Mouse (Mus musculus): ENCODE results near the gene Ccm2l. TPM values are rescaled to one million over a fixed set of nuclear protein-coding genes. Genes with fewer than 3 reads are reported as not detected.

Ccm2l gene
- polyA plus RNA-seq, 1 experiment from 2014 or later, result 2.3 TPM

DNA sequence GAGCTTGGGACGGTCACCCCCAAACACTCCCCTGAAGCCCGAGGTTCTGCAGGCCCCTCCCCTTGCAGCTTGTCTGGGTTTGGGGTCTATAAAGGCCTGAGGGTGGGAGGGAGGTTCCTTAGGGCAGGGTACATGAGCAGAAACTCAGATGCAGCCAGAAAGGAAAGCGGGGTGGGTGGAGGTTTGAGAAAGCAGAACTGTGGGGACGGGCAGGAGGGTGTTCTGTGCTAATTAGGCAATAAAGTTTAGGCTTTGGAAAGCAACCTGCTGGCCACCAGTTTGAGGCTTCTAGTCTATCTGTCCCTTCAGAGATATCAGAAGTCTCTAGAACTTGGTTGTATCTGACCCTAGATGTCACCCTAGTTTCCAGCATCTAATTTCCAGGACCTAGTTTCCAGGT lies 7.4 kb upstream of the Ccm2l start:
- no peaks in the 10 kb centered on the region for H3K4me1 ChIP-seq (ENCODE audit: control insufficient read depth, insufficient read depth, low read length)
- no peaks in the 10 kb centered on the region for H3K9me3 ChIP-seq (ENCODE audit: control insufficient read depth, low read depth, low read length)
- H3K4me3 ChIP-seq (ENCODE audit: low read depth, low read length), result no peak overlapping the region
- H3K27me3 ChIP-seq (ENCODE audit: control insufficient read depth, insufficient read depth, low read length), result no peaks in the 10 kb centered on the region
- H3K27ac ChIP-seq (ENCODE audit: low read length), result no peak overlapping the region
- H3K36me3 ChIP-seq (ENCODE audit: control insufficient read depth, insufficient read depth, low read length), result no peaks in the 10 kb centered on the region
- H3K4me2 ChIP-seq (replicated peaks; ENCODE audit: low read depth, low read length), result no peak overlapping the region
- no peak for ATAC-seq (ENCODE audit: insufficient number of reproducible peaks, insufficient read depth, low FRiP score, low read depth)
- 71% methylated on average over 4 of the region's 4 CpGs for whole genome bisulfite sequencing
- no peak overlapping the region for H3K9ac ChIP-seq (replicated peaks; ENCODE audit: low read depth, low read length)

DNA sequence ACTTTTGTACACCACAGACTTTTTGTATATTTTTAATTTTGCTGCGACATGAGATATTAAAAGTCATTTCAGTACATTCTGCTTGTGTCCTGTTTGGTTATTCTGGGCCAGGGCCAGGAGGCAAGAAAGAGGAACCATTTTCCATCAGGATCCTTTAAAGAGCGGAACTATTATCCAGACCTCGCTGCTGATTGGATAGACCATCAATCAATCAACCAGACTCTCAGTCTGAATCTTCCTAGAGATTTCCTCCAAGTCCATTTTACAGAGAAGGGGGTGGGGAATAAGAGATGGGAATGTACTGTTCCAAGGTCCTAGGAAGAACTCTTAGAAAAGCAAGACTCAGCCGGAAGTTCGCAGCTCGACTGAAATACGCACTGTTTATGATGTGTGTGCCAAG lies 5.5 kb upstream of the Ccm2l start:
- H3K27me3 ChIP-seq (ENCODE audit: control insufficient read depth, insufficient read depth, low read length), result no peaks in the 10 kb centered on the region
- no peaks in the 10 kb centered on the region for H3K9me3 ChIP-seq (ENCODE audit: control insufficient read depth, low read depth, low read length)
- no peak overlapping the region for H3K4me2 ChIP-seq (replicated peaks; ENCODE audit: low read depth, low read length)
- H3K27ac ChIP-seq (ENCODE audit: low read length), result no peak overlapping the region
- no peak for ATAC-seq (ENCODE audit: insufficient number of reproducible peaks, insufficient read depth, low FRiP score, low read depth)
- no peak overlapping the region for H3K9ac ChIP-seq (replicated peaks; ENCODE audit: low read depth, low read length)
- no peaks in the 10 kb centered on the region for H3K36me3 ChIP-seq (ENCODE audit: control insufficient read depth, insufficient read depth, low read length)
- 79% methylated on average over 7 of the region's 7 CpGs for WGBS
- no peaks in the 10 kb centered on the region for H3K4me1 ChIP-seq (ENCODE audit: control insufficient read depth, insufficient read depth, low read length)
- H3K4me3 ChIP-seq (ENCODE audit: low read depth, low read length), result no peak overlapping the region

DNA sequence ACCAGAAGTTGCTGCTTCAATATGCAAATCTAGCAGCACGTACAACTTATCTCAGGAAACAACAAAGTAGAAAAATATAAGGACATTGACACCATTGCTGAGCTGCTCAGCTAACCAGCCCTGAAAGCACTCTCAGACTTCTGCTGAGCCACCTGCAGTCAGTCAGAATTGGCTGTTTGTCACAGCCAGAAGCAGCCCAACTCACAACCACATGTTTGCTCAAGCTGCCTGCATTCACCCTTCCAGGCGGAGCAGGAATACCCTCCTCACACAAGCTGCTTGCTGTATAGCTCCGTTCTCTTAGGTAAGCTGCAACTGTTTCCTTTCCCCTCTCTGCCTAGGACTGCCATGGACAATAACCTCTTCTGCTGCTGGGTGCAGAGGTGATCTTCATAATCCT lies 2.4 kb upstream of the Ccm2l start:
- Histone ChIP-seq H3K27me3 (ENCODE audit: control insufficient read depth, insufficient read depth, low read length) (no peaks in the 10 kb centered on the region), H3K9ac (replicated peaks; ENCODE audit: low read depth, low read length) (no peak overlapping the region), H3K4me3 (ENCODE audit: low read depth, low read length) (no peak overlapping the region), H3K36me3 (ENCODE audit: control insufficient read depth, insufficient read depth, low read length) (no peaks in the 10 kb centered on the region), H3K9me3 (ENCODE audit: control insufficient read depth, low read depth, low read length) (no peaks in the 10 kb centered on the region), H3K4me2 (replicated peaks; ENCODE audit: low read depth, low read length) (no peak overlapping the region), H3K27ac (ENCODE audit: low read length) (no peak overlapping the region), H3K4me1 (ENCODE audit: control insufficient read depth, insufficient read depth, low read length) (no peaks in the 10 kb centered on the region)
- ATAC-seq (ENCODE audit: insufficient number of reproducible peaks, insufficient read depth, low FRiP score, low read depth), result no peak
- WGBS, result 42% methylated on average over 3 of the region's 3 CpGs

DNA sequence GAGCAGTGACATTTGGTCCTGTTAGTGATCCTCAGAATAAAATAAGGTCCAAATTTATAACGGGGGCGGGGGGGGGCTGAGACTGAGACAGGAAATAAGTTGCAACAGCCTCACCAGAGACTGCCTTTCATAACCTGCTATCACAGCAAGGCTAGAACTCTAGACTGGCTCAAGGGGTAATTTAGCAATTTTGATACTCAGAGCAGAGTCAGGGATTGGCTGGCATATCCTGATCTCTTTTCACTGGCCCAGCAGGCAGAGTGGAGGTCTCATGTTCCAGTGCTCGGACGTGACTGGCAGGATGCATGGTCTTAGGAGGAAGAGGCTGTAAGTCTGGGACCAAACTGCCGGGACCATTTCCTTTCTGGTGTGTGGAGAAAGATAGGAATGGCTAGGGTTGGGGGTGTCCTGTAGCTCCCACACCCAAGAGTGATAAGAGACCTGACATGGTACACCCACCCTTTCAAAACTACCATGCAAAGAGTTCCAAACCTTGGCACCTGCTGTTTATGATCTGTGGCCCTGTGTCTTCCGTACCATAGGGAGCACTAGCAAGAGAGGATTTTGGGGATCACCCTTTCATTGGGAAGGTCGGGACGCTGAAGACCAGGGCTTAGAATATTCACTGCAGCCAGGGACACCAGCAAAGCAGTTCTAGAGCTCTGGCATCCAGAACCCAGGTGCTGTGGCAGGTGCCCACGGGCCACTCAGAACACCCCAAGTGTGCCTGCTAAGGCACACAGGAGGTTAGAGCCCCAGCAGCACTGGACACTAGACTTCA lies 1.4 kb upstream of the Ccm2l start:
- Histone ChIP-seq H3K27me3 (ENCODE audit: control insufficient read depth, insufficient read depth, low read length) (no peaks in the 10 kb centered on the region), H3K9ac (replicated peaks; ENCODE audit: low read depth, low read length) (no peak overlapping the region), H3K4me1 (ENCODE audit: control insufficient read depth, insufficient read depth, low read length) (no peaks in the 10 kb centered on the region), H3K4me2 (replicated peaks; ENCODE audit: low read depth, low read length) (no peak overlapping the region), H3K36me3 (ENCODE audit: control insufficient read depth, insufficient read depth, low read length) (no peaks in the 10 kb centered on the region), H3K4me3 (ENCODE audit: low read depth, low read length) (no peak overlapping the region), H3K27ac (ENCODE audit: low read length) (no peak overlapping the region), H3K9me3 (ENCODE audit: control insufficient read depth, low read depth, low read length) (no peaks in the 10 kb centered on the region)
- no peak for ATAC-seq (ENCODE audit: insufficient number of reproducible peaks, insufficient read depth, low FRiP score, low read depth)
- WGBS, result 67% methylated on average over 9 of the region's 9 CpGs

DNA sequence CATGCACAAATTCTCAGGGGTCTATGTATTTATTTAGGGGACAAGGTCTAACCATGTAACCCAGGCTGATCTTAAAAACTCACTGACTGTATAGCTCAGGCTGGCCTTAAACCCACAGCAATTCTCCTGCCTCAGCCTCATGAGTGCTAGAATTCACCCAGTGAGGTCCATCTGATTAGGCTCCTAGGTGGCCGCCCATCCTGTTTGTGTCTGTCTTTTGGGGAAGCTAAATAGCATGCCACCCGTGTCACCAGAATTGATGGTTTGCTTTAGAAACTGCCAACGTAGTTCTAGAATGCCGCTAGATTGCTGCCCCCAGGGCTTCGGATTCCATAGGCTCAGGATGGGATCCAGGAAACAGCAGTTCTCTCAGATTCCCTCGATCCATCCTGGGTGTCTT lies 1.2 kb downstream of the Ccm2l start:
- ATAC-seq (ENCODE audit: insufficient number of reproducible peaks, insufficient read depth, low FRiP score, low read depth), result no peak
- Histone ChIP-seq H3K27me3 (ENCODE audit: control insufficient read depth, insufficient read depth, low read length) (peaks cover 20% of the 10 kb centered on the region), H3K27ac (ENCODE audit: low read length) (no peak overlapping the region), H3K36me3 (ENCODE audit: control insufficient read depth, insufficient read depth, low read length) (no peaks in the 10 kb centered on the region), H3K9ac (replicated peaks; ENCODE audit: low read depth, low read length) (no peak overlapping the region), H3K4me3 (ENCODE audit: low read depth, low read length) (no peak overlapping the region), H3K9me3 (ENCODE audit: control insufficient read depth, low read depth, low read length) (no peaks in the 10 kb centered on the region), H3K4me1 (ENCODE audit: control insufficient read depth, insufficient read depth, low read length) (no peaks in the 10 kb centered on the region), H3K4me2 (replicated peaks; ENCODE audit: low read depth, low read length) (no peak overlapping the region)
- WGBS, result 50% methylated on average over 6 of the region's 6 CpGs

DNA sequence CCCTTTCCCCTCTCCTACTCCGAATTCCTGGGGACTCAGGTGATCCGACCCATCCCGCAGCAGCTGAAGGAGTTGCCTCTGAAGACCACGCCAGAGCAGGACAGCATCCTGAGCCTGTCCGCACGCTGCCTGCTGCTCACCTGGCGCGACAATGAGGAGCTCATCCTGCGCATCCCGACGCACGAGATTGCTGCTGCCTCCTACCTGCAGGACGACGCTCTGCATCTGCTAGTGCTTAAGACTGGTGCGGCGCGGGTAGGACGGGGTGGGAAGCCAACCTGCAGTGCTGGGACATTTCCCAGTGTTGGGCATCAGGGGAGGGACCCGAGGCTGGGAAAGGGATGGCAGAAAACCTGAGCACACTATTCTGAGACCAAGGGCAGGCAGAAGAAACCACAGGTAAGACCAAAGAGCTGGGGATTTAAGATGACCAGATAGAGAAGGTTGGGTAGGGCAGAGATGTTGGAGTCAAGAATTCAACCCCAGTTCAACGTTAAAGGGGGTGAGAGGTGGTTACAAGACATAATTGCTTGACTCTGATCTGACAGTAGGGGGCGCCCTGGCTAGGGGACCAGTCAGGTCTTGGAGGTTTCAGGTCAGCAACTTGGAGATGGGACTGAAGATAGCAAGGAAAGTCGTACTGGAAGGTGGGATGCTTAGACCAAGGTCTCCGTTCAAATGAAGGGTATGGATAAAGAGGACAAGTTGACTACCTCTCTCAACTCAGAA lies 5.2 kb downstream of the Ccm2l start:
- no peak for ATAC-seq (ENCODE audit: insufficient number of reproducible peaks, insufficient read depth, low FRiP score, low read depth)
- peaks cover 34% of the 10 kb centered on the region for H3K27me3 ChIP-seq (ENCODE audit: control insufficient read depth, insufficient read depth, low read length)
- H3K27ac ChIP-seq (ENCODE audit: low read length), result no peak overlapping the region
- H3K36me3 ChIP-seq (ENCODE audit: control insufficient read depth, insufficient read depth, low read length), result no peaks in the 10 kb centered on the region
- no peaks in the 10 kb centered on the region for H3K4me1 ChIP-seq (ENCODE audit: control insufficient read depth, insufficient read depth, low read length)
- H3K9me3 ChIP-seq (ENCODE audit: control insufficient read depth, low read depth, low read length), result no peaks in the 10 kb centered on the region
- H3K4me2 ChIP-seq (replicated peaks; ENCODE audit: low read depth, low read length), result peak overlapping the region; percentile 48; the same call in 1 of the 2 replicates
- H3K9ac ChIP-seq (replicated peaks; ENCODE audit: low read depth, low read length), result 0 out of 2 replicates have a peak overlapping the region, but pooled peaks have one; percentile 10
- 0 out of 2 replicates have a peak overlapping the region, but pooled peaks have one; percentile 22 for H3K4me3 ChIP-seq (ENCODE audit: low read depth, low read length)
- WGBS, result 11% methylated on average over 23 of the region's 23 CpGs

DNA sequence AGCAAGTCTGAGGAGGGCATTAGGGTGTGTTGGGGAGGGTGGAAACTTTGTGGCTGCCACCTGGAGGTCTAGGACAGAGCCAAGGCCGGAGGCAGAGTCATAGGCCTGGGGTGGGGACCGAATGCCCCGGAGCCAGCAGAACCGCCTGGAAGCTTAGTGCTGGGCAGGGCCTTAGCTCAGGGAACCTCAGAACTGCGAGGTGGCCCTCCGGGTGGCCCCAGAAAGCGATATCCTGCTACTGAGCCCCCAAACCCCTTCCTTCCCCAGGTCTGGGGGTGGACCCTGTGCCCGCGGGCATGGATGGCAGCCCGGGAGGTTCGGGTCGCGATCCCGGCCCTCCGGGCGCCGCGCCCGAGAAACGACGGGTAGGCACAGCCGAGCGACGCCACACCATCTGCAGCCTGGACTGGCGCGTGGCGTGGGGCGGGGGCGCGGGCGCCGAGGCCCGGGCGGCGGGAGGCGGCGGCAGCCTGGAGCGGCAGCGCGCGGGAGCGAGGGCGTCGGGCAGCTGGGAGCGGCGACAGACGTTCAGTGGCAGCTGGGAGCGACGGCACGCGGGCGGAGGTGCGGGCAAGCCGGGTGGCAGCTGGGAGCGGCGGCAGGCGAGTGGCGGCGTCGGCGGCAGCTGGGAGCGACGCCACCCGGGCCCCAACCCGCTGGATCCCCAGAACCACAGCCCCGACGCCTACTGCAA lies 5.9 kb downstream of the Ccm2l start:
- 10% methylated on average over 67 of the region's 67 CpGs for WGBS
- no peak for ATAC-seq (ENCODE audit: insufficient number of reproducible peaks, insufficient read depth, low FRiP score, low read depth)
- Histone ChIP-seq H3K4me2 (replicated peaks; ENCODE audit: low read depth, low read length) (peak overlapping the region; percentile 48), H3K27me3 (ENCODE audit: control insufficient read depth, insufficient read depth, low read length) (peaks cover 34% of the 10 kb centered on the region), H3K9me3 (ENCODE audit: control insufficient read depth, low read depth, low read length) (no peaks in the 10 kb centered on the region), H3K9ac (replicated peaks; ENCODE audit: low read depth, low read length) (0 out of 2 replicates have a peak overlapping the region, but pooled peaks have one; percentile 10), H3K36me3 (ENCODE audit: control insufficient read depth, insufficient read depth, low read length) (no peaks in the 10 kb centered on the region), H3K4me3 (ENCODE audit: low read depth, low read length) (peak overlapping the region; percentile 22), H3K27ac (ENCODE audit: low read length) (no peak overlapping the region), H3K4me1 (ENCODE audit: control insufficient read depth, insufficient read depth, low read length) (no peaks in the 10 kb centered on the region)

DNA sequence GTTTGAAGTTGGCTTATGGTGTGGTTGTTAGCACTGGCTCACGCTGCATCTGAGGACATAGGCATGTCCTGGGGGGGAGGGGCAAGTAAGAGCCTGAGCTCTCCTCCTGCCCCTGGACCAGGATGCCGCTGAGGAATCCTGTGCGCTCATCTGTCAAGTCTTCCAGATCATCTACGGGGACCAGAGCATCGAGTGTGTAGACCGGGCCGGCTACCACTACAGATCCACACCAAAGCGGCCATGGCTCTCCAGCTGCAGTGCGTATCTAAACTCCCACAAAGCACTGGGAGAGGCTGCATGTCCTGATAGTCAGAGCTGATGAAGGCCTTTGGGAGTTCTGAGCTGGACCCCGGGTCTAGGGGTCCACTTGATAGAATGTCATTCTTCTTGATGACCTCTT lies 8.9 kb downstream of the Ccm2l start:
- no peak overlapping the region for H3K4me2 ChIP-seq (replicated peaks; ENCODE audit: low read depth, low read length)
- no peak overlapping the region for H3K4me3 ChIP-seq (ENCODE audit: low read depth, low read length)
- H3K27me3 ChIP-seq (ENCODE audit: control insufficient read depth, insufficient read depth, low read length), result peaks cover 34% of the 10 kb centered on the region
- H3K27ac ChIP-seq (ENCODE audit: low read length), result no peak overlapping the region
- 75% methylated on average over 10 of the region's 10 CpGs for WGBS
- no peak for ATAC-seq (ENCODE audit: insufficient number of reproducible peaks, insufficient read depth, low FRiP score, low read depth)
- H3K9me3 ChIP-seq (ENCODE audit: control insufficient read depth, low read depth, low read length), result no peaks in the 10 kb centered on the region
- H3K36me3 ChIP-seq (ENCODE audit: control insufficient read depth, insufficient read depth, low read length), result no peaks in the 10 kb centered on the region
- no peak overlapping the region for H3K9ac ChIP-seq (replicated peaks; ENCODE audit: low read depth, low read length)
- H3K4me1 ChIP-seq (ENCODE audit: control insufficient read depth, insufficient read depth, low read length), result no peaks in the 10 kb centered on the region
